Mouse (Mus musculus): ENCODE measurements around the gene Olfr19. TPM values are rescaled to one million over a fixed set of nuclear protein-coding genes. Genes with fewer than 3 reads are reported as not detected.
"Not testable (repeated sequence)": the region's sequence is repeated elsewhere in the genome, so short reads cannot be mapped to it uniquely, and the experiment has no call there.

Gene Olfr19
- polyA plus RNA-seq (2015; fragmentation: Nextera tagmentation; extraction: Ambion mirVana), result not detected in 2 replicates

- Histone ChIP-seq H3K4me1 (replicated peaks) (no peaks in the 10 kb centered on the region), H3K9ac (no peak within 1 kb of the TSS), H3K27me3 (no peaks in the 10 kb centered on the region), H3K27ac (replicated peaks) (no peak within 1 kb of the TSS), H3K4me2 (no peak within 1 kb of the TSS), H3K4me3 (replicated peaks) (no peak within 1 kb of the TSS), H3K36me3 (replicated peaks) (no peaks in the 10 kb centered on the region), H3K9me3 (replicated peaks) (no peaks in the 10 kb centered on the region)
- WGBS (ENCODE audit: insufficient replicate concordance), result 30% methylated on average over 2 of the region's 2 CpGs
- no peak for ATAC-seq (ENCODE audit: insufficient read depth)
Observed at GRCm38 (mm10) chr16:16676305-16676704, at the start of gene Olfr19. Gene Olfr19, minus strand, starts transcription at chr16:16676405.

- ATAC-seq (ENCODE audit: insufficient read depth), result no peak
- Histone ChIP-seq H3K4me1 (replicated peaks) (no peaks in the 10 kb centered on the region), H3K4me3 (replicated peaks) (no peak overlapping the region), H3K9me3 (replicated peaks) (no peaks in the 10 kb centered on the region), H3K9ac (no peak overlapping the region), H3K4me2 (no peak overlapping the region), H3K27me3 (no peaks in the 10 kb centered on the region), H3K27ac (replicated peaks) (no peak overlapping the region), H3K36me3 (replicated peaks) (no peaks in the 10 kb centered on the region)
- WGBS (ENCODE audit: insufficient replicate concordance), result 44% methylated on average over 3 of the region's 3 CpGs
Observed at GRCm38 (mm10) chr16:16684975-16685374, 8.8 kb upstream of the Olfr19 start.

GRCm38 (mm10) chr16:16684053-16684452, 7.8 kb upstream of the Olfr19 start:
- 42% methylated on average over 2 of the region's 2 CpGs for WGBS (ENCODE audit: insufficient replicate concordance)
- Histone ChIP-seq H3K27me3 (no peaks in the 10 kb centered on the region), H3K4me2 (no peak overlapping the region), H3K36me3 (replicated peaks) (no peaks in the 10 kb centered on the region), H3K4me3 (replicated peaks) (no peak overlapping the region), H3K4me1 (replicated peaks) (no peaks in the 10 kb centered on the region), H3K27ac (replicated peaks) (no peak overlapping the region), H3K9me3 (replicated peaks) (no peaks in the 10 kb centered on the region), H3K9ac (no peak overlapping the region)
- ATAC-seq (ENCODE audit: insufficient read depth), result no peak

GRCm38 (mm10) chr16:16664994-16665393, 11.2 kb downstream of the Olfr19 start:
- Histone ChIP-seq H3K9ac (no peak overlapping the region), H3K4me1 (replicated peaks) (no peaks in the 10 kb centered on the region), H3K36me3 (replicated peaks) (no peaks in the 10 kb centered on the region), H3K27me3 (no peaks in the 10 kb centered on the region), H3K4me2 (no peak overlapping the region), H3K27ac (replicated peaks) (no peak overlapping the region), H3K4me3 (replicated peaks) (no peak overlapping the region), H3K9me3 (replicated peaks) (no peaks in the 10 kb centered on the region)
- WGBS (ENCODE audit: insufficient replicate concordance), result 59% methylated on average over 4 of the region's 4 CpGs
- ATAC-seq (ENCODE audit: insufficient read depth), result no peak

- not testable (repeated sequence) for H3K9me3 ChIP-seq (replicated peaks); H3K4me2 ChIP-seq; H3K4me1 ChIP-seq (replicated peaks); H3K9ac ChIP-seq; H3K36me3 ChIP-seq (replicated peaks); H3K27ac ChIP-seq (replicated peaks); ATAC-seq (ENCODE audit: insufficient read depth); H3K27me3 ChIP-seq; H3K4me3 ChIP-seq (replicated peaks)
Observed at GRCm38 (mm10) chr16:16664516-16664915, 11.7 kb downstream of the Olfr19 start.

GRCm38 (mm10) chr16:16645148-16645547, 31.1 kb downstream of the Olfr19 start:
- H3K27me3 ChIP-seq, result no peaks in the 10 kb centered on the region
- no peak for ATAC-seq (ENCODE audit: insufficient read depth)
- WGBS (ENCODE audit: insufficient replicate concordance), result 13% methylated on average over 1 of the region's 1 CpGs
- no peak overlapping the region for H3K9ac ChIP-seq
- no peaks in the 10 kb centered on the region for H3K36me3 ChIP-seq (replicated peaks)
- H3K9me3 ChIP-seq (replicated peaks), result no peaks in the 10 kb centered on the region
- no peak overlapping the region for H3K27ac ChIP-seq (replicated peaks)
- H3K4me1 ChIP-seq (replicated peaks), result no peaks in the 10 kb centered on the region
- no peak overlapping the region for H3K4me2 ChIP-seq
- H3K4me3 ChIP-seq (replicated peaks), result no peak overlapping the region

GRCm38 (mm10) chr16:16633730-16634129, 42.5 kb downstream of the Olfr19 start:
- Histone ChIP-seq H3K4me2 (no peak overlapping the region), H3K9ac (no peak overlapping the region), H3K27me3 (no peaks in the 10 kb centered on the region), H3K36me3 (replicated peaks) (no peaks in the 10 kb centered on the region), H3K4me3 (replicated peaks) (no peak overlapping the region), H3K4me1 (replicated peaks) (no peaks in the 10 kb centered on the region), H3K9me3 (replicated peaks) (0 out of 2 replicates have a peak, but pooled peaks cover 3% of the 10 kb centered on the region), H3K27ac (replicated peaks) (no peak overlapping the region)
- no peak for ATAC-seq (ENCODE audit: insufficient read depth)

Other genes starting within 250 kb of the Olfr19 start
- gene Fgd4, start 75.9 kb downstream of the Olfr19 start, polyA plus RNA-seq (2015; fragmentation: Nextera tagmentation; extraction: Ambion mirVana), result 2.2 and 2.6 TPM in 2 replicates
- not detected in 2 replicates for gene Spag6l, start 153.1 kb upstream of the Olfr19 start, polyA plus RNA-seq (2015; fragmentation: Nextera tagmentation; extraction: Ambion mirVana)
- gene Igll1, start 187.6 kb upstream of the Olfr19 start, polyA plus RNA-seq (2015; fragmentation: Nextera tagmentation; extraction: Ambion mirVana), result 10.3 and 13.9 TPM in 2 replicates
- 20.3 and 24.5 TPM in 2 replicates for gene Top3b, start 194.3 kb upstream of the Olfr19 start, polyA plus RNA-seq (2015; fragmentation: Nextera tagmentation; extraction: Ambion mirVana)
- 6.4 and 8.6 TPM in 2 replicates for gene Vpreb1, start 194.4 kb upstream of the Olfr19 start, polyA plus RNA-seq (2015; fragmentation: Nextera tagmentation; extraction: Ambion mirVana)
- 6.9 and 7.3 TPM in 2 replicates for gene Ppm1f, start 220.1 kb upstream of the Olfr19 start, polyA plus RNA-seq (2015; fragmentation: Nextera tagmentation; extraction: Ambion mirVana)